Mouse (Mus musculus) ovary, postnatal 14 days (tissue): ENCODE measurements around the gene Lrrc56.

Experiments used
- DNase-seq: peaks from one replicate; pipeline ENCODE4 v3.0.0; 2022; ENCODE audit warnings: low spot score

The Lrrc56 gene

GRCm38 (mm10) chr7:141193948-141194347, at the start of gene Lrrc56, which contains the start of gene Hras:
Lrrc56 (plus strand) TSS chr7:141194157.
Hras (minus strand) TSS chr7:141194005.
- DNase-seq: peak; percentile 96

GRCm38 (mm10) chr7:141144650-141145049, 49.3 kb upstream of the Lrrc56 start:
- DNase-seq: no peak

- no peak for DNase-seq
Measured at GRCm38 (mm10) chr7:141145403-141145802, 48.6 kb upstream of the Lrrc56 start.

GRCm38 (mm10) chr7:141146043-141146595, 47.8 kb upstream of the Lrrc56 start:
- no peak for DNase-seq

- no peak for DNase-seq
Measured at GRCm38 (mm10) chr7:141147044-141147443, 46.9 kb upstream of the Lrrc56 start.

GRCm38 (mm10) chr7:141148639-141149038, 45.3 kb upstream of the Lrrc56 start:
- DNase-seq: no peak

- DNase-seq: no peak
Measured at GRCm38 (mm10) chr7:141155362-141155761, 38.6 kb upstream of the Lrrc56 start.

- DNase-seq: no peak
Measured at GRCm38 (mm10) chr7:141164397-141164796, 29.6 kb upstream of the Lrrc56 start.

- DNase-seq: no peak
Measured at GRCm38 (mm10) chr7:141164850-141165249, 29.1 kb upstream of the Lrrc56 start.

- peak; percentile 44 for DNase-seq
Measured at GRCm38 (mm10) chr7:141167901-141168517, 25.9 kb upstream of the Lrrc56 start.

GRCm38 (mm10) chr7:141168518-141168953, 25.4 kb upstream of the Lrrc56 start:
- peak; percentile 52 for DNase-seq

- DNase-seq: no peak
Measured at GRCm38 (mm10) chr7:141169300-141169699, 24.7 kb upstream of the Lrrc56 start.

GRCm38 (mm10) chr7:141169866-141170265, 24.1 kb upstream of the Lrrc56 start:
- no peak for DNase-seq

GRCm38 (mm10) chr7:141172116-141173006, 21.6 kb upstream of the Lrrc56 start, which contains the start of gene Rnh1:
Rnh1 (minus strand) TSS chr7:141172857.
- peak; percentile 78 for DNase-seq

- DNase-seq: no peak
Measured at GRCm38 (mm10) chr7:141173323-141173850, 20.6 kb upstream of the Lrrc56 start.

- no peak for DNase-seq
Measured at GRCm38 (mm10) chr7:141175068-141175467, 18.9 kb upstream of the Lrrc56 start.

- peak; percentile 80 for DNase-seq
Measured at GRCm38 (mm10) chr7:141176173-141176572, 17.8 kb upstream of the Lrrc56 start.

- no peak for DNase-seq
Measured at GRCm38 (mm10) chr7:141188194-141188593, 5.8 kb upstream of the Lrrc56 start.

- no peak for DNase-seq
Measured at GRCm38 (mm10) chr7:141188733-141189132, 5.2 kb upstream of the Lrrc56 start.

GRCm38 (mm10) chr7:141190220-141190619, 3.7 kb upstream of the Lrrc56 start:
- DNase-seq: no peak

GRCm38 (mm10) chr7:141191036-141191435, 2.9 kb upstream of the Lrrc56 start:
- no peak for DNase-seq
